Mouse (Mus musculus): ENCODE measurements around the gene Sbno2.

DNA sequence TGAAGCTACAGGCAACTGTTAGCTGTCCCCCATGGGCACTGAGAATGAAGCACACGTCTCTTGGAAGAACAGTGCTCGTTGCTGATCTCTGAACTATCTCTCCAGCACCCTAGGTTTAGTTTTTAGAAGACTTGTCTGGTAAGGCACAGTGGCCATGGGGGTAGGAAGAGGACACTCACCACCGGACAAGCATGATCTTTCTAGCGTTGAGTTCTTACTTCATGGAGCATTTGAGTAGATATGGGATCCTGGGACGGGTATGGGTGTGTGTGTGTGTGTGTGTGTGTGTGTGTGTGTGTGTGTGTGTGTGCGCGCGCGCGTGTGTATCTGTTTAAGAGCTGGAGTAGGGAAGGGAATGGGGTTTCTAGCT, 35.3 kb upstream of the Sbno2 start, which contains the start of gene Cbarp:
- TF ChIP-seq CTCF (IDR thresholded peaks at IDR 0.05; ENCODE audit: low read depth, low read length) (no peak), EP300 (IDR thresholded peaks at IDR 0.05; ENCODE audit: insufficient read depth, low read depth, low read length) (no peak)
